Mouse (Mus musculus): ENCODE measurements at regions not wholly inside any gene's neighbourhood (a gene's known extent, or its start where the extent isn't known, plus 50 kb on each side); places are given as distances from the start of the nearest gene placed in this dataset.

GRCm38 (mm10) chr13:111950042-111950441 is 141.2 kb upstream of the Map3k1 start:
- no peak overlapping the region for H3K9ac ChIP-seq (replicated peaks; ENCODE audit: low read depth, low read length)
- H3K4me1 ChIP-seq (ENCODE audit: control insufficient read depth, insufficient read depth, low read length): peaks cover 11% of the 10 kb centered on the region; the same call in 1 of the 2 replicates
- no peak for ATAC-seq (ENCODE audit: insufficient number of reproducible peaks, insufficient read depth, low FRiP score, low read depth)
- no peaks in the 10 kb centered on the region for H3K27me3 ChIP-seq (ENCODE audit: control insufficient read depth, insufficient read depth, low read length)
- no peaks in the 10 kb centered on the region for H3K36me3 ChIP-seq (ENCODE audit: control insufficient read depth, insufficient read depth, low read length)
- no peak overlapping the region for H3K27ac ChIP-seq (ENCODE audit: low read length)
- no peak overlapping the region for H3K4me3 ChIP-seq (ENCODE audit: low read depth, low read length)
- no peaks in the 10 kb centered on the region for H3K9me3 ChIP-seq (ENCODE audit: control insufficient read depth, low read depth, low read length)
- no peak overlapping the region for H3K4me2 ChIP-seq (replicated peaks; ENCODE audit: low read depth, low read length)
- WGBS: 98% methylated on average over 1 of the region's 1 CpGs

GRCm38 (mm10) chr13:111953860-111954519 is 145.2 kb upstream of the Map3k1 start:
- no peak overlapping the region for H3K4me2 ChIP-seq (replicated peaks; ENCODE audit: low read depth, low read length)
- H3K27ac ChIP-seq (ENCODE audit: low read length): 0 out of 2 replicates have a peak overlapping the region, but pooled peaks have one; percentile 58
- H3K9me3 ChIP-seq (ENCODE audit: control insufficient read depth, low read depth, low read length): no peaks in the 10 kb centered on the region
- no peaks in the 10 kb centered on the region for H3K27me3 ChIP-seq (ENCODE audit: control insufficient read depth, insufficient read depth, low read length)
- ATAC-seq (ENCODE audit: insufficient number of reproducible peaks, insufficient read depth, low FRiP score, low read depth): no peak
- peaks cover 11% of the 10 kb centered on the region; the same call in 1 of the 2 replicates for H3K4me1 ChIP-seq (ENCODE audit: control insufficient read depth, insufficient read depth, low read length)
- no peaks in the 10 kb centered on the region for H3K36me3 ChIP-seq (ENCODE audit: control insufficient read depth, insufficient read depth, low read length)
- H3K4me3 ChIP-seq (ENCODE audit: low read depth, low read length): no peak overlapping the region
- no peak overlapping the region for H3K9ac ChIP-seq (replicated peaks; ENCODE audit: low read depth, low read length)
- 51% methylated on average over 8 of the region's 8 CpGs for WGBS

GRCm38 (mm10) chr13:111954520-111954884 is 145.7 kb upstream of the Map3k1 start:
- no peak for ATAC-seq (ENCODE audit: insufficient number of reproducible peaks, insufficient read depth, low FRiP score, low read depth)
- Histone ChIP-seq H3K4me1 (ENCODE audit: control insufficient read depth, insufficient read depth, low read length) (peaks cover 11% of the 10 kb centered on the region; the same call in 1 of the 2 replicates), H3K27me3 (ENCODE audit: control insufficient read depth, insufficient read depth, low read length) (no peaks in the 10 kb centered on the region), H3K9me3 (ENCODE audit: control insufficient read depth, low read depth, low read length) (no peaks in the 10 kb centered on the region), H3K4me2 (replicated peaks; ENCODE audit: low read depth, low read length) (no peak overlapping the region), H3K9ac (replicated peaks; ENCODE audit: low read depth, low read length) (no peak overlapping the region), H3K27ac (ENCODE audit: low read length) (0 out of 2 replicates have a peak overlapping the region, but pooled peaks have one; percentile 58), H3K36me3 (ENCODE audit: control insufficient read depth, insufficient read depth, low read length) (no peaks in the 10 kb centered on the region), H3K4me3 (ENCODE audit: low read depth, low read length) (no peak overlapping the region)
- WGBS: 9% methylated on average over 6 of the region's 6 CpGs

GRCm38 (mm10) chr13:111957118-111957517 is 148.3 kb upstream of the Map3k1 start:
- 50% methylated on average over 3 of the region's 3 CpGs for WGBS
- H3K4me3 ChIP-seq (ENCODE audit: low read depth, low read length): no peak overlapping the region
- no peaks in the 10 kb centered on the region for H3K27me3 ChIP-seq (ENCODE audit: control insufficient read depth, insufficient read depth, low read length)
- H3K4me1 ChIP-seq (ENCODE audit: control insufficient read depth, insufficient read depth, low read length): peaks cover 11% of the 10 kb centered on the region; the same call in 1 of the 2 replicates
- ATAC-seq (ENCODE audit: insufficient number of reproducible peaks, insufficient read depth, low FRiP score, low read depth): no peak
- no peak overlapping the region for H3K4me2 ChIP-seq (replicated peaks; ENCODE audit: low read depth, low read length)
- no peaks in the 10 kb centered on the region for H3K9me3 ChIP-seq (ENCODE audit: control insufficient read depth, low read depth, low read length)
- H3K9ac ChIP-seq (replicated peaks; ENCODE audit: low read depth, low read length): no peak overlapping the region
- no peaks in the 10 kb centered on the region for H3K36me3 ChIP-seq (ENCODE audit: control insufficient read depth, insufficient read depth, low read length)
- H3K27ac ChIP-seq (ENCODE audit: low read length): no peak overlapping the region

GRCm38 (mm10) chr13:111957674-111958273 is 149.0 kb upstream of the Map3k1 start:
- no peaks in the 10 kb centered on the region for H3K36me3 ChIP-seq (ENCODE audit: control insufficient read depth, insufficient read depth, low read length)
- whole genome bisulfite sequencing: 91% methylated on average over 11 of the region's 11 CpGs
- H3K27ac ChIP-seq (ENCODE audit: low read length): no peak overlapping the region
- no peak for ATAC-seq (ENCODE audit: insufficient number of reproducible peaks, insufficient read depth, low FRiP score, low read depth)
- no peak overlapping the region for H3K4me2 ChIP-seq (replicated peaks; ENCODE audit: low read depth, low read length)
- no peak overlapping the region for H3K4me3 ChIP-seq (ENCODE audit: low read depth, low read length)
- no peaks in the 10 kb centered on the region for H3K27me3 ChIP-seq (ENCODE audit: control insufficient read depth, insufficient read depth, low read length)
- H3K9ac ChIP-seq (replicated peaks; ENCODE audit: low read depth, low read length): no peak overlapping the region
- no peaks in the 10 kb centered on the region for H3K9me3 ChIP-seq (ENCODE audit: control insufficient read depth, low read depth, low read length)
- H3K4me1 ChIP-seq (ENCODE audit: control insufficient read depth, insufficient read depth, low read length): peaks cover 11% of the 10 kb centered on the region; the same call in 1 of the 2 replicates

GRCm38 (mm10) chr13:111958421-111958820 is 149.6 kb upstream of the Map3k1 start:
- Histone ChIP-seq H3K9me3 (ENCODE audit: control insufficient read depth, low read depth, low read length) (no peaks in the 10 kb centered on the region), H3K4me1 (ENCODE audit: control insufficient read depth, insufficient read depth, low read length) (peaks cover 11% of the 10 kb centered on the region; the same call in 1 of the 2 replicates), H3K27me3 (ENCODE audit: control insufficient read depth, insufficient read depth, low read length) (no peaks in the 10 kb centered on the region), H3K36me3 (ENCODE audit: control insufficient read depth, insufficient read depth, low read length) (no peaks in the 10 kb centered on the region), H3K4me2 (replicated peaks; ENCODE audit: low read depth, low read length) (no peak overlapping the region), H3K9ac (replicated peaks; ENCODE audit: low read depth, low read length) (no peak overlapping the region), H3K4me3 (ENCODE audit: low read depth, low read length) (no peak overlapping the region), H3K27ac (ENCODE audit: low read length) (no peak overlapping the region)
- ATAC-seq (ENCODE audit: insufficient number of reproducible peaks, insufficient read depth, low FRiP score, low read depth): no peak
- WGBS: 100% methylated on average over 1 of the region's 1 CpGs

- no peak overlapping the region for H3K4me2 ChIP-seq (replicated peaks; ENCODE audit: low read depth, low read length)
- no peak for ATAC-seq (ENCODE audit: insufficient number of reproducible peaks, insufficient read depth, low FRiP score, low read depth)
- no peak overlapping the region for H3K9ac ChIP-seq (replicated peaks; ENCODE audit: low read depth, low read length)
- H3K27ac ChIP-seq (ENCODE audit: low read length): no peak overlapping the region
- no peaks in the 10 kb centered on the region for H3K4me1 ChIP-seq (ENCODE audit: control insufficient read depth, insufficient read depth, low read length)
- no peak overlapping the region for H3K4me3 ChIP-seq (ENCODE audit: low read depth, low read length)
- 97% methylated on average over 2 of the region's 2 CpGs for WGBS
- no peaks in the 10 kb centered on the region for H3K27me3 ChIP-seq (ENCODE audit: control insufficient read depth, insufficient read depth, low read length)
- H3K9me3 ChIP-seq (ENCODE audit: control insufficient read depth, low read depth, low read length): no peaks in the 10 kb centered on the region
- no peaks in the 10 kb centered on the region for H3K36me3 ChIP-seq (ENCODE audit: control insufficient read depth, insufficient read depth, low read length)
These were observed 151.2 kb upstream of the Map3k1 start for GRCm38 (mm10) chr13:111960036-111960435.

GRCm38 (mm10) chr13:111961423-111961822 is 152.6 kb upstream of the Map3k1 start:
- H3K27ac ChIP-seq (ENCODE audit: low read length): no peak overlapping the region
- H3K4me1 ChIP-seq (ENCODE audit: control insufficient read depth, insufficient read depth, low read length): peaks cover 2% of the 10 kb centered on the region
- H3K27me3 ChIP-seq (ENCODE audit: control insufficient read depth, insufficient read depth, low read length): no peaks in the 10 kb centered on the region
- WGBS: 70% methylated on average over 6 of the region's 6 CpGs
- no peak overlapping the region for H3K9ac ChIP-seq (replicated peaks; ENCODE audit: low read depth, low read length)
- ATAC-seq (ENCODE audit: insufficient number of reproducible peaks, insufficient read depth, low FRiP score, low read depth): no peak
- no peaks in the 10 kb centered on the region for H3K36me3 ChIP-seq (ENCODE audit: control insufficient read depth, insufficient read depth, low read length)
- H3K9me3 ChIP-seq (ENCODE audit: control insufficient read depth, low read depth, low read length): no peaks in the 10 kb centered on the region
- no peak overlapping the region for H3K4me3 ChIP-seq (ENCODE audit: low read depth, low read length)
- H3K4me2 ChIP-seq (replicated peaks; ENCODE audit: low read depth, low read length): no peak overlapping the region
